Mouse (Mus musculus) G1E (cell line): ENCODE measurements around the gene Col4a2.

Experiments
- CTCF ChIP-seq: IDR thresholded peaks from 2 replicates; pipeline ENCODE4 v1.5.1; 2012; ENCODE audit warnings: low read depth, low read length, inconsistent platforms, mixed read lengths
- GATA1 ChIP-seq: IDR thresholded peaks from 2 replicates; pipeline ENCODE4 v1.6.1; 2012; ENCODE audit warnings: borderline replicate concordance, low read length, inconsistent platforms, mixed read lengths
- POLR2AphosphoS5 ChIP-seq: IDR thresholded peaks from 2 replicates; pipeline ENCODE4 v1.6.1; 2012; ENCODE audit warnings: low read depth, low read length, inconsistent platforms; ENCODE audit not compliant: insufficient replicate concordance
- TAL1 ChIP-seq: conservative IDR thresholded peaks from 2 replicates; pipeline ENCODE4 v1.6.1; 2012; ENCODE audit warnings: low read depth, low read length, inconsistent platforms, mixed read lengths

DNA sequence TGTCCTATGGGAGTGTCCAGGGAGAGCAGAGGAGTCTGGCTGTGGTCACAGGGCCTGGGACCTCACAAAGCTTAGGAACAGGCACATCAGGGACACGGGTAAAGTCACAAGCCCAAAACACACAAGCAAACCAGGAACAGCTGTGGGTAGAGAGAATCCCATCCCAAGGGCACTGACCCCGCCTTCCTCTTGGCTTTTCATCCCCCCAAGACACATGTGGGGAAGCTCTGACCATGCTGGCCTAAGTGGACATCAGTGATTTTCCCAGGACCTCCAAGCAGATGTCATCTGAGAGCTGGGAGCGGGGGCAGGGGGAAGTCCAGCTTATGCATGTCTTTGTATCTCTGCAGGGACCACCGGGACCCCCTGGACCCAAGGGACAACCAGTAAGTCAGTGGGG lies 92.0 kb downstream of the Col4a2 start:
- TF ChIP-seq CTCF (no peak), POLR2AphosphoS5 (no peak), TAL1 (no peak), GATA1 (no peak)
